Mouse (Mus musculus) limb, embryonic 14.5 days (tissue): Measurements from ENCODE around the gene Tmprss3. TPM values are rescaled to one million over a fixed set of nuclear protein-coding genes. Genes with fewer than 3 reads are reported as not detected.

Source experiments
- ATAC-seq: fragments of 200-750 bp; cut with Nextera tagmentation; 2 replicates; pipeline ENCODE4 v1.8.0; 2017; ENCODE audit warnings: low read depth, moderate number of reproducible peaks, moderate TSS enrichment; ENCODE audit not compliant: low FRiP score
- DNase-seq: peaks from one replicate; pipeline ENCODE4 v3.0.0-alpha.2; 2015; ENCODE audit warnings: low spot score
- H3K27ac ChIP-seq: fragments of 300-500 bp; sonication (generic); replicated peaks from 2 replicates; pipeline ENCODE4 v1.5.1; 2014; ENCODE audit warnings: low read depth, mild to moderate bottlenecking, low read length, moderate library complexity, mixed read lengths
- H3K27me3 ChIP-seq: fragments of 300-500 bp; sonication (generic); 2 replicates; pipeline ENCODE4 v1.6.1; 2014; ENCODE audit warnings: low read length, mixed read lengths; ENCODE audit not compliant: control insufficient read depth, insufficient read depth
- H3K36me3 ChIP-seq: fragments of 300-500 bp; sonication (generic); 2 replicates; pipeline ENCODE4 v1.6.1; 2014; ENCODE audit warnings: mild to moderate bottlenecking, low read length, moderate library complexity, mixed read lengths; ENCODE audit not compliant: control insufficient read depth, insufficient read depth
- H3K4me1 ChIP-seq: fragments of 300-500 bp; sonication (generic); 2 replicates; pipeline ENCODE4 v1.6.1; 2014; ENCODE audit warnings: antibody characterized with exemption, low read length, mixed read lengths; ENCODE audit not compliant: control insufficient read depth, insufficient read depth
- H3K4me2 ChIP-seq: fragments of 300-500 bp; sonication (generic); replicated peaks from 2 replicates; pipeline ENCODE4 v1.6.1; 2014; ENCODE audit warnings: low read depth, mild to moderate bottlenecking, low read length, moderate library complexity; ENCODE audit not compliant: severe bottlenecking
- H3K4me3 ChIP-seq: fragments of 300-500 bp; sonication (generic); replicated peaks from 2 replicates; pipeline ENCODE4 v1.5.1; 2014; ENCODE audit warnings: low read length
- H3K9ac ChIP-seq: fragments of 300-500 bp; sonication (generic); 2 replicates; pipeline ENCODE4 v1.6.1; 2014; ENCODE audit warnings: mild to moderate bottlenecking, low read depth, low read length, moderate library complexity; ENCODE audit not compliant: severe bottlenecking
- H3K9me3 ChIP-seq: fragments of 300-500 bp; sonication (generic); 2 replicates; pipeline ENCODE4 v1.6.1; 2016; ENCODE audit warnings: low read length; ENCODE audit not compliant: control insufficient read depth
- POLR2A ChIP-seq: fragments of 200-500 bp; IDR thresholded peaks from 2 replicates; pipeline ENCODE4 v1.8.0; 2012; ENCODE audit warnings: inconsistent platforms, mild to moderate bottlenecking, moderate library complexity, borderline replicate concordance; ENCODE audit not compliant: insufficient read depth, insufficient read length; ENCODE audit errors: extremely low read depth
- WGBS: fragments of 180-500 bp; shearing (Covaris S2); extraction: QIAGEN DNeasy Blood & Tissue Kit; methylation state at CpG from one replicate; pipeline ENCODE4 v1.1.7; 2014; 5-methylcytosine and 5-hydroxymethylcytosine counted together
- polyA plus RNA-seq, 2 experiments: library from polyadenylated mRNA; depleted of rRNA in 1 of 2; stranded (reverse) in 1 of 2; unstranded in 1 of 2; fragments of >200 nt; fragmentation: Nextera tagmentation in 1 of 2; extraction: Ambion mirVana in 1 of 2; gene quantifications; 2 replicates each; pipeline versions ENCODE4 v1.2.1 to v1.2.3; 2012 to 2014

The Tmprss3 gene
- polyA plus RNA-seq, 2 experiments, result 0.06 TPM; not detected in 1

GRCm38 (mm10) chr17:31129452-31129851 lies 69.3 kb downstream of the Tmprss3 start, which contains the start of gene Tff3:
Gene Tff3, minus strand, starts transcription at chr17:31129646.
- H3K27me3 ChIP-seq, result no peaks in the 10 kb centered on the region
- 11% methylated on average over 2 of the region's 2 CpGs for WGBS
- no peak within 1 kb of the TSS for H3K9ac ChIP-seq
- H3K4me1 ChIP-seq, result no peaks in the 10 kb centered on the region
- H3K9me3 ChIP-seq, result no peaks in the 10 kb centered on the region
- DNase-seq (no peak), ATAC-seq (no peak)
- no peak for TF ChIP-seq POLR2A
- H3K4me2 ChIP-seq, result no peak within 1 kb of the TSS
- no peak within 1 kb of the TSS for H3K4me3 ChIP-seq
- no peaks in the 10 kb centered on the region for H3K36me3 ChIP-seq
- H3K27ac ChIP-seq, result no peak within 1 kb of the TSS

Other genes with a start within 250 kb of the Tmprss3 start
- gene Umodl1, start 244.3 kb downstream of the Tmprss3 start, polyA plus RNA-seq (2012; rRNA removed), result 0.03 and 0.08 TPM in 2 replicates
- gene Umodl1, start 244.3 kb downstream of the Tmprss3 start, polyA plus RNA-seq (2014; fragmentation: Nextera tagmentation; extraction: Ambion mirVana), result 0.15 and 0.25 TPM in 2 replicates
- gene Abcg1, start 141.3 kb downstream of the Tmprss3 start, polyA plus RNA-seq (2012; rRNA removed), result 3.2 and 3.4 TPM in 2 replicates
- gene Abcg1, start 141.3 kb downstream of the Tmprss3 start, polyA plus RNA-seq (2014; fragmentation: Nextera tagmentation; extraction: Ambion mirVana), result 6.8 and 7.5 TPM in 2 replicates
- 0.33 and 0.99 TPM in 2 replicates for gene Tff3, start 69.3 kb downstream of the Tmprss3 start, polyA plus RNA-seq (2012; rRNA removed)
- gene Tff3, start 69.3 kb downstream of the Tmprss3 start, polyA plus RNA-seq (2014; fragmentation: Nextera tagmentation; extraction: Ambion mirVana), result not detected in 2 replicates
- 0.24 TPM in 1 of 2 replicates, not detected in the other for gene Tff2, start 54.7 kb downstream of the Tmprss3 start, polyA plus RNA-seq (2012; rRNA removed)
- gene Tff2, start 54.7 kb downstream of the Tmprss3 start, polyA plus RNA-seq (2014; fragmentation: Nextera tagmentation; extraction: Ambion mirVana), result not detected in 2 replicates
- gene Tff1, start 33.7 kb downstream of the Tmprss3 start, polyA plus RNA-seq (2012; rRNA removed), result not detected in 2 replicates
- not detected in 2 replicates for gene Tff1, start 33.7 kb downstream of the Tmprss3 start, polyA plus RNA-seq (2014; fragmentation: Nextera tagmentation; extraction: Ambion mirVana)
- 0.30 and 0.35 TPM in 2 replicates for gene Ubash3a, start 8.9 kb upstream of the Tmprss3 start, polyA plus RNA-seq (2012; rRNA removed)
- 0.37 and 0.51 TPM in 2 replicates for gene Ubash3a, start 8.9 kb upstream of the Tmprss3 start, polyA plus RNA-seq (2014; fragmentation: Nextera tagmentation; extraction: Ambion mirVana)
- gene Rsph1, start 78.4 kb upstream of the Tmprss3 start, polyA plus RNA-seq (2012; rRNA removed), result 0.13 and 0.33 TPM in 2 replicates
- gene Rsph1, start 78.4 kb upstream of the Tmprss3 start, polyA plus RNA-seq (2014; fragmentation: Nextera tagmentation; extraction: Ambion mirVana), result 0.18 and 0.51 TPM in 2 replicates
- 1.8 and 2.4 TPM in 2 replicates for gene Slc37a1, start 87.8 kb upstream of the Tmprss3 start, polyA plus RNA-seq (2012; rRNA removed)
- gene Slc37a1, start 87.8 kb upstream of the Tmprss3 start, polyA plus RNA-seq (2014; fragmentation: Nextera tagmentation; extraction: Ambion mirVana), result 1.5 and 1.6 TPM in 2 replicates
- 47.3 and 77.7 TPM in 2 replicates for gene Pde9a, start 187.2 kb upstream of the Tmprss3 start, polyA plus RNA-seq (2012; rRNA removed)
- 27.2 and 33.5 TPM in 2 replicates for gene Pde9a, start 187.2 kb upstream of the Tmprss3 start, polyA plus RNA-seq (2014; fragmentation: Nextera tagmentation; extraction: Ambion mirVana)